Mouse (Mus musculus) layer of hippocampus, adult 11-12 months (tissue): Measurements from ENCODE around the gene Trpc5.

ENCODE experiments used
- DNase-seq: peaks from one replicate; pipeline ENCODE4 v3.0.0; 2022; ENCODE audit warnings: low spot score

Gene Trpc5

DNA sequence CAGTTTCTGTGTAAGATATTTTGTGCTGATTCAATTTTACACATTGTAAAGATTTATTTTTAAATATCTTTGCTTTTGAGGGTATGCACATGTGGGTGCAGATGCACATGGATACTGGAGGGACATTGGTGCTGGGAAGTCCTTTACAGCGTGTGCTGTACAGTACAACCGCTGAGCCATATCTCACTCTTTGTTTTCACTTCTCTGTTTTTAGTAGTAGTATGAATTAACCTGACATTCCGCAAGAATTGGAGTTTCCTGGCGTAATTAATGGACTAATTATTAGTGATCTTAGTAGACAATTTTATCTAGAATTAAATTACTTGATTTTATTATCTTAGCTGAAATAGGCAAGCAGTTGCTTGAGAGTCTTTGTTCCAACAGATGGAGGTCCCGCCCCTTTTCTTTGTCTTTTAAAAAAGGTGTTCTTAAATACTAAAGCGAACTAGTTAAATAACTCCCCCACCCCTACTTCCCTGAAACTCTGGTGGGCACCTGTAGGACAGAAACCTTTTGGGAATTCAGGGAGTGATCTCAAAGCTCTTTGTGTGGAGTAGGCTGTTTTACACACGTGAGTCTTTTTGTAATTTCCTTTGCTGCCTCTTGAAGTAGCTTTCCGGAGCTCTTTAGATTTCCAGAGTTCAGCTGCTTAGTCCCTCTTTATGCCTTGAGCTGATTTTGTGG is 352.5 kb downstream of the Trpc5 start:
- DNase-seq: no peak
